1 mouse cellular context compared by ENCODE assay signal in genomic region chr10:81543633-81544032, GRCm38 (mm10).
TF ChIP-seq lines count a peak whose summit lies in the region.

No protein-coding gene starts in this region.

TF ChIP-seq in ES-E14, 5 proteins besides CTCF, POLR2A, EP300 and RAD21:
- TF ChIP-seq CHD2 (IDR thresholded peaks at IDR 0.05; ENCODE audit: low read depth, low read length) (no peak), HCFC1 (IDR thresholded peaks at IDR 0.05; ENCODE audit: borderline replicate concordance, insufficient read depth, low read length) (no peak), ZC3H11A (IDR thresholded peaks at IDR 0.05; ENCODE audit: borderline replicate concordance, low read depth, low read length) (no peak), MAFK (IDR thresholded peaks at IDR 0.05; ENCODE audit: insufficient read depth, low read depth, low read length) (no peak), ZNF384 (IDR thresholded peaks at IDR 0.05; ENCODE audit: low read depth, low read length) (no peak)
